Mouse (Mus musculus): ENCODE measurements around the gene Nkx1-1. TPM values are rescaled to one million over a fixed set of nuclear protein-coding genes. Genes with fewer than 3 reads are reported as not detected.

Nkx1-1 gene
- polyA plus RNA-seq, 1 experiment: 0.22 TPM

- no peak for TF ChIP-seq CTCF (IDR thresholded peaks at IDR 0.05; ENCODE audit: control insufficient read depth, insufficient read depth, insufficient replicate concordance, low read depth, low read length)
- H3K27me3 ChIP-seq (ENCODE audit: control insufficient read depth, insufficient read depth, low read length): peaks cover 4% of the 10 kb centered on the region
- peaks cover 23% of the 10 kb centered on the region for H3K4me1 ChIP-seq (ENCODE audit: control insufficient read depth, insufficient read depth, low read length)
- H3K4me3 ChIP-seq (ENCODE audit: control insufficient read depth, low read depth, low read length): peak overlapping the region; percentile 74
- H3K36me3 ChIP-seq (ENCODE audit: control insufficient read depth, insufficient read depth, low read length): no peaks in the 10 kb centered on the region
- H3K27ac ChIP-seq (ENCODE audit: control insufficient read depth, insufficient read depth, low read depth, low read length): no peak overlapping the region
These were observed 1.5 kb downstream of the Nkx1-1 start for GRCm38 (mm10) chr5:33432057-33432935.

- peak overlapping the region; percentile 74 for H3K4me3 ChIP-seq (ENCODE audit: control insufficient read depth, low read depth, low read length)
- no peaks in the 10 kb centered on the region for H3K36me3 ChIP-seq (ENCODE audit: control insufficient read depth, insufficient read depth, low read length)
- H3K27me3 ChIP-seq (ENCODE audit: control insufficient read depth, insufficient read depth, low read length): peaks cover 4% of the 10 kb centered on the region
- H3K27ac ChIP-seq (ENCODE audit: control insufficient read depth, insufficient read depth, low read depth, low read length): no peak overlapping the region
- TF ChIP-seq POLR2A (IDR thresholded peaks at IDR 0.05; ENCODE audit: control insufficient read depth, low read depth, low read length) (no peak), CTCF (IDR thresholded peaks at IDR 0.05; ENCODE audit: control insufficient read depth, insufficient read depth, insufficient replicate concordance, low read depth, low read length) (no peak)
- H3K4me1 ChIP-seq (ENCODE audit: control insufficient read depth, insufficient read depth, low read length): peaks cover 23% of the 10 kb centered on the region
These were observed 2.4 kb downstream of the Nkx1-1 start for GRCm38 (mm10) chr5:33431173-33432005.

- peaks cover 4% of the 10 kb centered on the region for H3K27me3 ChIP-seq (ENCODE audit: control insufficient read depth, insufficient read depth, low read length)
- H3K4me1 ChIP-seq (ENCODE audit: control insufficient read depth, insufficient read depth, low read length): peaks cover 23% of the 10 kb centered on the region
- no peak overlapping the region for H3K27ac ChIP-seq (ENCODE audit: control insufficient read depth, insufficient read depth, low read depth, low read length)
These were observed 3.1 kb downstream of the Nkx1-1 start for GRCm38 (mm10) chr5:33430511-33431172.

GRCm38 (mm10) chr5:33430106-33430505, 3.7 kb downstream of the Nkx1-1 start:
- no peak overlapping the region for H3K27ac ChIP-seq (ENCODE audit: control insufficient read depth, insufficient read depth, low read depth, low read length)
- H3K4me3 ChIP-seq (ENCODE audit: control insufficient read depth, low read depth, low read length): no peak overlapping the region
- peaks cover 23% of the 10 kb centered on the region for H3K4me1 ChIP-seq (ENCODE audit: control insufficient read depth, insufficient read depth, low read length)
- H3K36me3 ChIP-seq (ENCODE audit: control insufficient read depth, insufficient read depth, low read length): no peaks in the 10 kb centered on the region
- peaks cover 4% of the 10 kb centered on the region for H3K27me3 ChIP-seq (ENCODE audit: control insufficient read depth, insufficient read depth, low read length)
- TF ChIP-seq CTCF (IDR thresholded peaks at IDR 0.05; ENCODE audit: control insufficient read depth, insufficient read depth, insufficient replicate concordance, low read depth, low read length) (no peak), POLR2A (IDR thresholded peaks at IDR 0.05; ENCODE audit: control insufficient read depth, low read depth, low read length) (no peak)

More at GRCm38 (mm10) chr5:33430511-33431172, 3.1 kb downstream of the Nkx1-1 start:
- H3K36me3 ChIP-seq (ENCODE audit: control insufficient read depth, insufficient read depth, low read length): no peaks in the 10 kb centered on the region
- peak overlapping the region; percentile 5; the same call in 1 of the 2 replicates for H3K4me3 ChIP-seq (ENCODE audit: control insufficient read depth, low read depth, low read length)
- no peak for TF ChIP-seq CTCF (IDR thresholded peaks at IDR 0.05; ENCODE audit: control insufficient read depth, insufficient read depth, insufficient replicate concordance, low read depth, low read length)

- no peak overlapping the region for H3K27ac ChIP-seq (ENCODE audit: control insufficient read depth, insufficient read depth, low read depth, low read length)
- H3K27me3 ChIP-seq (ENCODE audit: control insufficient read depth, insufficient read depth, low read length): no peaks in the 10 kb centered on the region; the same call in none of the 2 replicates
- peaks cover 9% of the 10 kb centered on the region for H3K4me1 ChIP-seq (ENCODE audit: control insufficient read depth, insufficient read depth, low read length)
- H3K4me3 ChIP-seq (ENCODE audit: control insufficient read depth, low read depth, low read length): no peak overlapping the region
- TF ChIP-seq CTCF (IDR thresholded peaks at IDR 0.05; ENCODE audit: control insufficient read depth, insufficient read depth, insufficient replicate concordance, low read depth, low read length) (no peak), POLR2A (IDR thresholded peaks at IDR 0.05; ENCODE audit: control insufficient read depth, low read depth, low read length) (no peak)
- H3K36me3 ChIP-seq (ENCODE audit: control insufficient read depth, insufficient read depth, low read length): no peaks in the 10 kb centered on the region
These were observed 6.3 kb downstream of the Nkx1-1 start for GRCm38 (mm10) chr5:33427461-33427860.

- H3K4me3 ChIP-seq (ENCODE audit: control insufficient read depth, low read depth, low read length): no peak overlapping the region
- H3K36me3 ChIP-seq (ENCODE audit: control insufficient read depth, insufficient read depth, low read length): peaks cover 2% of the 10 kb centered on the region
- no peaks in the 10 kb centered on the region for H3K27me3 ChIP-seq (ENCODE audit: control insufficient read depth, insufficient read depth, low read length)
- H3K4me1 ChIP-seq (ENCODE audit: control insufficient read depth, insufficient read depth, low read length): no peaks in the 10 kb centered on the region
- TF ChIP-seq CTCF (IDR thresholded peaks at IDR 0.05; ENCODE audit: control insufficient read depth, insufficient read depth, insufficient replicate concordance, low read depth, low read length) (no peak), POLR2A (IDR thresholded peaks at IDR 0.05; ENCODE audit: control insufficient read depth, low read depth, low read length) (no peak)
- no peak overlapping the region for H3K27ac ChIP-seq (ENCODE audit: control insufficient read depth, insufficient read depth, low read depth, low read length)
These were observed 13.5 kb downstream of the Nkx1-1 start for GRCm38 (mm10) chr5:33420313-33420712.

GRCm38 (mm10) chr5:33400819-33401218, 33.0 kb downstream of the Nkx1-1 start:
- Histone ChIP-seq H3K27ac (ENCODE audit: control insufficient read depth, insufficient read depth, low read depth, low read length) (no peak overlapping the region), H3K4me1 (ENCODE audit: control insufficient read depth, insufficient read depth, low read length) (no peaks in the 10 kb centered on the region), H3K27me3 (ENCODE audit: control insufficient read depth, insufficient read depth, low read length) (no peaks in the 10 kb centered on the region), H3K36me3 (ENCODE audit: control insufficient read depth, insufficient read depth, low read length) (no peaks in the 10 kb centered on the region; the same call in 1 of the 2 replicates), H3K4me3 (ENCODE audit: control insufficient read depth, low read depth, low read length) (no peak overlapping the region)
- TF ChIP-seq CTCF (IDR thresholded peaks at IDR 0.05; ENCODE audit: control insufficient read depth, insufficient read depth, insufficient replicate concordance, low read depth, low read length) (no peak), POLR2A (IDR thresholded peaks at IDR 0.05; ENCODE audit: control insufficient read depth, low read depth, low read length) (no peak)

Data from testis, adult 2 months (tissue).